Mouse (Mus musculus): ENCODE measurements around the gene Plppr5. TPM values are rescaled to one million over a fixed set of nuclear protein-coding genes. Genes with fewer than 3 reads are reported as not detected.

The Plppr5 gene
- 1.6 and 1.9 TPM in 2 replicates for polyA plus RNA-seq (2015; fragmentation: Nextera tagmentation; extraction: Ambion mirVana)

DNA sequence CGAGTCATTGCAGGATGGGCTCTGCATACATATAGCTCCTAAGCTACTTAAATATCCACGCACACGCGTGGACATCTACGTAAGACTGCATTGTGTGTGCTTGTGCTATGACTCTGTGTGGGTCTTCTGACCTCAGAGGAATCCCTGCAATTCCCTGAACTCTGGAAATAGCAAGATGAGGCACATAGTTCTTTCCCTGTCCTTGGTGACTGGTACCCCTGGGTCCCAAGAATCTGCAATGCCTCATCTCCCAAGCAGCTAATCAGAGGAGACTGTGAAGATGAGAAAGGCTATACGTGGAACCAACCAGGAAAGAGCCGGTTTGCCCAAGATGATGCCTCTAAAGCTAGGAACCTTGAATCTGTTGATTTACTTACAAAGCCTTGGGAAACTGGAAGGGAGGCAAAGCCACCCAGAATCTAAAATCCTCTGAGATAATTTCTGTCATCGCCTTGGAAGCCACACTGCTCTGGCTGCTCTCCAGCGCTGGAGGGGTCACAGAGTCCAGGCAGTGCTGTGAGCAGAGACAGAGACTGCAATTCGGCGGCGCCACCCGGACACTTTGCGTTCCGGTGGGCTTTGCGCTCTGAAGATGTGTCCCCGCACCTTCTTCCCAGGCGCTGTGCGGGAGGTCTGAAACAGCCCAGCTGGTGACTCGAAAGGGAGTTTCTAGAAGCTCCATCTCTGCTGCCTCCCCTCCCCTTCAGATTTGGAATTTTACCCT is at the start of gene Plppr5:
Gene Plppr5 (plus strand): TSS at position 308 of the 724 bp plus-strand sequence.
- H3K36me3 ChIP-seq = no peaks in the 10 kb centered on the region
- no peaks in the 10 kb centered on the region; the same call in 1 of the 2 replicates for H3K4me1 ChIP-seq
- H3K4me3 ChIP-seq (replicated peaks) = peak within 1 kb of the TSS; percentile 54
- H3K27me3 ChIP-seq (replicated peaks) = peaks cover 14% of the 10 kb centered on the region; the same call in 1 of the 2 replicates
- peak within 1 kb of the TSS; percentile 92 for H3K4me2 ChIP-seq
- peak within 1 kb of the TSS; percentile 9; the same call in 1 of the 2 replicates for H3K9ac ChIP-seq
- peak; percentile 23; the same call in 1 of the 2 replicates for ATAC-seq (ENCODE audit: insufficient read depth, low FRiP score, low read depth)
- 25% methylated on average over 20 of the region's 20 CpGs for WGBS
- H3K27ac ChIP-seq = no peak within 1 kb of the TSS
- H3K9me3 ChIP-seq = no peaks in the 10 kb centered on the region

DNA sequence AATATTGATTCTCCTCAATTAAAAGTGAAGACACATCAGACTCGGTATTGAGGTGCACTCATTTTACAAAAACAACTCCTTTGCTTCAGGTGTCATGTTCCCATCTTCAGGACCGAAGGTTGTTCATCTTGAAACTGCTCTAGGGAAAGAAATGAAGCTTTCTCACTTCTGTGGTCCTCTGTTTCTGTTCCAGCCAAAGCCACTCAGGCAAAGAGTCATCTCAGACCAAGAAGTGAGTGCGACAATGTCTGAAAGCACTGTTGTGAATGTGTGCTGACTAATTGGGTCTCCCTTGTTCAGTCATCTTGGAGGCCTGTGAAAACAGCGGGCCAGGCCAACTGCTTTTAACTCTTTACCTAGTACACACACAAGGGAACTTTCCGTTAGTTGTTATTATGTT is 24.7 kb upstream of the Plppr5 start:
- Histone ChIP-seq H3K27ac (no peak overlapping the region), H3K4me2 (no peak overlapping the region), H3K9me3 (no peaks in the 10 kb centered on the region), H3K27me3 (replicated peaks) (no peaks in the 10 kb centered on the region), H3K36me3 (no peaks in the 10 kb centered on the region), H3K9ac (no peak overlapping the region), H3K4me1 (no peaks in the 10 kb centered on the region), H3K4me3 (replicated peaks) (no peak overlapping the region)
- ATAC-seq (ENCODE audit: insufficient read depth, low FRiP score, low read depth) = no peak
- 80% methylated on average over 5 of the region's 5 CpGs for WGBS

DNA sequence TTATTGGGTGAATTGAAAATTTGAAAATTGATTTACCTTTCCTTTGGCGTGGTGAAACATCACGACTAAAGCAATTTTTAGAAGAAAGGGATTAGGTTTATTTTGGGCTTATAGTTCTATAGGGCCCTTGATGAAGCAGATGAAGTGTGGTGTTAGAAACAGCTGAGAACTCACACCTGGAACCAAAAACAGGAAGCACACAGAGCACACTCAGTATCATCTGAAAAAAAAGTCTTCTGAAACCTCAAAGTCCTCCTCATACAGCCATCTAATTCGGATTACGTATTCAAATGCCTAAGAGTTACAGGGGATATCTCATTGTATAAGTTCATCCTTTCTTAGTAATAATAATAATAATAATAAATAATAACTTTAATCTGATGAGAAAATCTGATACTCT is 24.1 kb upstream of the Plppr5 start:
- no peaks in the 10 kb centered on the region for H3K4me1 ChIP-seq
- no peak overlapping the region for H3K4me3 ChIP-seq (replicated peaks)
- 84% methylated on average over 4 of the region's 4 CpGs for WGBS
- H3K9me3 ChIP-seq = no peaks in the 10 kb centered on the region
- no peak overlapping the region for H3K9ac ChIP-seq
- no peak overlapping the region for H3K4me2 ChIP-seq
- H3K27me3 ChIP-seq (replicated peaks) = no peaks in the 10 kb centered on the region
- ATAC-seq (ENCODE audit: insufficient read depth, low FRiP score, low read depth) = no peak
- no peaks in the 10 kb centered on the region for H3K36me3 ChIP-seq
- no peak overlapping the region for H3K27ac ChIP-seq

DNA sequence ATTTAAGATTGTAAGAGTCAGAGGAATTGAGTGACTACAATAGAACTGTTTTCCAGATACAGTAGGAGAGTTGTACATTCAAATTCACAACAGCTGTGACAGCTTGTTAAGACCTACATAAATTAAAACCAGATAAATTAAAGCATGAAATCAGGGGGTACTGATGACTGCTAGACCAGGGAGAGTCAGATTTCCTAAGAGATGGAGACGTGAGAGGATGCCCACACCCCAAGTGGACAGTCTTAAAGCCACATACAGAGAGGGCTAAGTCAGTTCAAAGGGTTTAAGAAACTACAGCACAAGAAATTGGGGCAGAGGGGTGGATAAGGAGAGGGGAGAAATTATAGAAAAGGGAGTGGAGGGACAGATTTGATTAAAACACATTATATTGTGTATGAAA is 17.7 kb upstream of the Plppr5 start:
- H3K4me3 ChIP-seq (replicated peaks) = no peak overlapping the region
- H3K36me3 ChIP-seq = no peaks in the 10 kb centered on the region
- H3K27ac ChIP-seq = no peak overlapping the region
- H3K9me3 ChIP-seq = no peaks in the 10 kb centered on the region
- no peak overlapping the region for H3K9ac ChIP-seq
- ATAC-seq (ENCODE audit: insufficient read depth, low FRiP score, low read depth) = no peak
- H3K4me2 ChIP-seq = no peak overlapping the region
- no peaks in the 10 kb centered on the region for H3K27me3 ChIP-seq (replicated peaks)
- WGBS = 54% methylated on average over 1 of the region's 1 CpGs
- H3K4me1 ChIP-seq = no peaks in the 10 kb centered on the region

DNA sequence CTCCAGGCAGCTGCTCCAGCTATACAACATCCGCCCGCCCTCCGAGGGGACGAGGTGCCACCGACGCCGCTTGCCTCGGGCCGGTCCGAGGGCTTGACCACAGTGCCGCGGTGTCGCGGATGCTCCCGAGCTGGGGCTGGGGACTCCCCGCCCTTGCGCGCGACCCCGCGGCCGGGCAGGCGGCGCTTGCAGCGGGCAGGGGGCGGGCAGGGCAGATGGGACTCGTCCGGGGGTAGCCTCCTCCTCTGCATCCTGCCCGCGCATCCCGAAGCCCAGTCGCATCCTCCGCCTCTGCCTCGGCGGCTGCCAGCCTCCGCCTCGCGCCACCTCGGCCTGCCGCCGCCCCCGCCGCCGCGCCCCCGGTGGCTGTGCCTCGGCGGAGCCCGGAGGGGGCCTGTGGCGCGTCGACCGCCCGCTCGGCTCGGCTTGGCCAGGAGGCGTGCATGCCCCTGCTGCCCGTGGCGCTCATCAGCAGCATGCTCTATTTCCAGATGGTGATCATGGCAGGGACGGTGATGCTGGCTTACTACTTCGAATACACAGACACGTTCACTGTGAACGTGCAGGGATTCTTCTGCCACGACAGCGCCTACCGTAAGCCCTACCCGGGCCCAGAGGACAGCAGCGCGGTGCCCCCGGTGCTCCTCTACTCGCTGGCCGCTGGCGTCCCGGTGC is 754 bp downstream of the Plppr5 start:
- 2% methylated on average over 72 of the region's 74 CpGs for WGBS
- peak overlapping the region; percentile 92 for H3K4me2 ChIP-seq
- H3K27me3 ChIP-seq (replicated peaks) = peaks cover 14% of the 10 kb centered on the region; the same call in 1 of the 2 replicates
- H3K4me3 ChIP-seq (replicated peaks) = peak overlapping the region; percentile 54
- peak overlapping the region; percentile 9; the same call in 1 of the 2 replicates for H3K9ac ChIP-seq
- no peak overlapping the region for H3K27ac ChIP-seq
- no peaks in the 10 kb centered on the region; the same call in 1 of the 2 replicates for H3K4me1 ChIP-seq
- H3K9me3 ChIP-seq = no peaks in the 10 kb centered on the region
- no peaks in the 10 kb centered on the region for H3K36me3 ChIP-seq
- peak; percentile 64 for ATAC-seq (ENCODE audit: insufficient read depth, low FRiP score, low read depth)

DNA sequence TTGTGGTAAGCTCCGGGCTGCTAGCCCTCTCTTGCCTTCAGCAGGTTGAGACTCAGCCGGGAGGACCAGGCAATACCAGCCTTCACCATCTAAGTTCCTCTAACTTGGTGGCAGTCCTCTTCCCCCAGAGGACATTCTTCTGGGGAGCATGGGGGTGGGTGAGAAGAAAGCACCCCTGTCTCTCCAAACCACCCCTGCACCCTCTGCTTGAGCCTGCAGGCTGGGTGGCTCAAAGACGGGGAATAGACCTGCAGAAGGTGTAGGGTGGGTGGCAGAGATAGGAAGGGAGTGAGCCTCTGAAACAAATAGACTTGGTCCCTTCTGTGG is 1.3 kb downstream of the Plppr5 start:
- 21% methylated on average over 3 of the region's 3 CpGs for WGBS
- ATAC-seq (ENCODE audit: insufficient read depth, low FRiP score, low read depth) = peak; percentile 55
- Histone ChIP-seq H3K4me3 (replicated peaks) (peak overlapping the region; percentile 54), H3K9ac (no peak overlapping the region), H3K9me3 (no peaks in the 10 kb centered on the region), H3K4me1 (no peaks in the 10 kb centered on the region; the same call in 1 of the 2 replicates), H3K36me3 (no peaks in the 10 kb centered on the region), H3K27me3 (replicated peaks) (peaks cover 14% of the 10 kb centered on the region; the same call in 1 of the 2 replicates), H3K4me2 (peak overlapping the region; percentile 92), H3K27ac (no peak overlapping the region)

DNA sequence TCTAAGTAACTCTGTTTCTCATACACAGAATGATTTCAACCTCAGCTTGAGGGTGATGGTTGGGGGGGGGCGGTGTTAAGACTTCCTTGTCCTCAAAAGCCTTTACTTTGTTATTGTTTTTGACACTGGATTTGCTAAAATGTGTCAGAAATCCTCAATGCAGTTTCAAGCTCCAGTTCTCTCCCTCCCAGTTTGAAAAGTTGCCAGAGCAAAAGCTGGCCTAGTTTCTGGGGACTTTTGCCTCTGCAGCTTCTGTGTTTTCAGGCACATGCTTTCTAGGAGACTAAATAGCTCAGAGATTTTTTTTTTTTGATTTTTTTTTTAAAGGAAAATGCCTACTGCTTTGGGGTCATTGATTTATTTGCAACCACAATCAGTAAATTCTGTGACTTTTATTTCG is 2.7 kb downstream of the Plppr5 start:
- Histone ChIP-seq H3K9ac (no peak overlapping the region), H3K9me3 (no peaks in the 10 kb centered on the region), H3K4me2 (peak overlapping the region; percentile 5; the same call in 1 of the 2 replicates), H3K36me3 (no peaks in the 10 kb centered on the region), H3K4me3 (replicated peaks) (no peak overlapping the region), H3K27me3 (replicated peaks) (peaks cover 14% of the 10 kb centered on the region; the same call in 1 of the 2 replicates), H3K4me1 (no peaks in the 10 kb centered on the region; the same call in 1 of the 2 replicates), H3K27ac (no peak overlapping the region)
- ATAC-seq (ENCODE audit: insufficient read depth, low FRiP score, low read depth) = no peak
- WGBS = 77% methylated on average over 2 of the region's 2 CpGs

DNA sequence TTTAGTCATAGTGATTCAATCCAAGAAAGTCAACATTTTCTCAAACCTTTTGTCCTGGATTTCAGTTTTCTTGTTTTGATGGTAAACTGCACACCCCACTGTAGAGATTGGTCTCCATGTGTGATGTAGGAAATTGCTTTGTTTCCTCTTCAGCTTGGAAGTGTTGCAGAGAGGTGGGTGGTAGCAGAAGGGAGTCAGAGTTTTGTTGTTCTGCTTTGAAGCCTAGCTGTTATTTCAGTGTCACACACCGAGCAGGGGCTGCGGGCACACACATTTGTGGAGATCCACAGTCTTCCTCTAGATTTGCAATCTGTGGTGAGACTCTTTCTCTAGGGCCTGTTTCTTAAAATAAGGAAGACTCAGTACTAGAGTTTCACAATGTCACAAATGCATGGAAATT is 8.0 kb downstream of the Plppr5 start:
- H3K27ac ChIP-seq = no peak overlapping the region
- H3K36me3 ChIP-seq = no peaks in the 10 kb centered on the region
- WGBS = 90% methylated on average over 2 of the region's 2 CpGs
- no peaks in the 10 kb centered on the region for H3K4me1 ChIP-seq
- no peaks in the 10 kb centered on the region for H3K27me3 ChIP-seq (replicated peaks)
- H3K4me3 ChIP-seq (replicated peaks) = no peak overlapping the region
- no peak overlapping the region for H3K4me2 ChIP-seq
- no peak for ATAC-seq (ENCODE audit: insufficient read depth, low FRiP score, low read depth)
- H3K9me3 ChIP-seq = no peaks in the 10 kb centered on the region
- H3K9ac ChIP-seq = no peak overlapping the region

DNA sequence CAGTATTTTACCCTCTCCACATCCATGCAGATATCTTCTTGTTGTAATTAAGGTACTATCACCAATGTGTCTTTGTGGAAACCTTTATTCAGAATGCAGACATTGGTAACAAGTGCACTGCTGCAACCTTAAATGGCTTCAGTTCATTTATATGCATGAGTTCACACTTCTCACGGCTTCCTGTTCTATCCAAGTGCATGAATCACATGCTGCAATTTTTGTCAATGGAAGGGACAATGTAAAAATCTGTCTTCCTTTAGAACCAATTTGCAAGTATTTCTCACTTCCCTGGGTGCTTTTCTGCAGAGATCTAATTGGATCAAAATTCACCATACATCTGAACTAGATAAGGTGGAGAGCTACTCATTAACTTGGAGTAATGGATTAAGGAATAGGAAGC is 27.8 kb downstream of the Plppr5 start:
- no peaks in the 10 kb centered on the region for H3K36me3 ChIP-seq
- no peaks in the 10 kb centered on the region for H3K27me3 ChIP-seq (replicated peaks)
- no peak overlapping the region for H3K9ac ChIP-seq
- no peaks in the 10 kb centered on the region for H3K9me3 ChIP-seq
- no peak for ATAC-seq (ENCODE audit: insufficient read depth, low FRiP score, low read depth)
- 73% methylated on average over 1 of the region's 1 CpGs for WGBS
- no peak overlapping the region for H3K4me3 ChIP-seq (replicated peaks)
- no peak overlapping the region for H3K27ac ChIP-seq
- no peak overlapping the region for H3K4me2 ChIP-seq
- H3K4me1 ChIP-seq = no peaks in the 10 kb centered on the region

DNA sequence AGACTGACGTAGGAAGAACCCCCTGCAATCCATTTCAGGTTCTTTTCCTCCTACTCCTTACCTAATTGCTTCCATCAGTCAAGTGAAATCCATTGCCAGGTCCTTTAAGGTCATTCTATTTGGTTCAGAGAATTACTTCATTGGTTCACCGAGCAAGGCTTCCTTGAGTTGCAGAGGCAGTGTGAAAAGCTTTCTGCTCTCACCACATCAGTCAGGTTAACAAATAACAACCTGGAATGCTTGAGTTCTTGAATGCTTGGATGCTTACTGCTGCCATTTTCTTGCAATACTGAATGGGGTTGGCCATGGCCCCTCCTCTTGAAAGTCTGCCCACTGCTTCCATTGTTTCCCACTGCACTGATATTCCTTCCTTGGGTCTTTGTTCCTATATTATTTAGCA is 28.8 kb downstream of the Plppr5 start:
- 65% methylated on average over 2 of the region's 2 CpGs for WGBS
- no peak for ATAC-seq (ENCODE audit: insufficient read depth, low FRiP score, low read depth)

DNA sequence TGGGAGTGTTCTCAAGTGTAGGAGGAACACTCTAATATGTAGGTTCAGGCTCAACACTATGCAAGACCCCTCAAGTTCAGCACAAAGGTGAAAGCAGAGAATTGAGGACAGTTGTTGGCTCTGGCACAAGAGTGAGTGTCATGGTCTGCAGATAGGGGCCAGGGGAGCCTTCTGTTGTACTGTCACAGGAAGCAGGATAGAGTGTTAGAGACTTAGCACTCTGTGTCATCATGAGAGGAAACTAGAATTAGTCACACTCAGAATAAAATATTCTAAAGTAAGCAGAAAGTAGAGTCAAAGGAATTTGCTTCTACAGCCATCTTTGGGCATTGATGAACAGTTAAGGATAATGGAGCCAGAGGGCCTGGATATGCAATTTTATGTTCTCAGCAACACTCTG is 31.7 kb downstream of the Plppr5 start:
- no peaks in the 10 kb centered on the region for H3K4me1 ChIP-seq
- no peak overlapping the region for H3K9ac ChIP-seq
- H3K36me3 ChIP-seq = no peaks in the 10 kb centered on the region
- H3K27ac ChIP-seq = peak overlapping the region; percentile 31; the same call in 1 of the 2 replicates
- H3K27me3 ChIP-seq (replicated peaks) = no peaks in the 10 kb centered on the region
- H3K9me3 ChIP-seq = no peaks in the 10 kb centered on the region
- no peak overlapping the region for H3K4me3 ChIP-seq (replicated peaks)
- no peak overlapping the region for H3K4me2 ChIP-seq
- no peak for ATAC-seq (ENCODE audit: insufficient read depth, low FRiP score, low read depth)

More for the DNA sequence above, 28.8 kb downstream of the Plppr5 start:
- H3K4me1 ChIP-seq = no peaks in the 10 kb centered on the region
- no peak overlapping the region for H3K27ac ChIP-seq
- no peak overlapping the region for H3K4me3 ChIP-seq (replicated peaks)
- no peaks in the 10 kb centered on the region for H3K36me3 ChIP-seq
- no peaks in the 10 kb centered on the region for H3K9me3 ChIP-seq
- H3K9ac ChIP-seq = no peak overlapping the region
- H3K27me3 ChIP-seq (replicated peaks) = no peaks in the 10 kb centered on the region
- no peak overlapping the region for H3K4me2 ChIP-seq

DNA sequence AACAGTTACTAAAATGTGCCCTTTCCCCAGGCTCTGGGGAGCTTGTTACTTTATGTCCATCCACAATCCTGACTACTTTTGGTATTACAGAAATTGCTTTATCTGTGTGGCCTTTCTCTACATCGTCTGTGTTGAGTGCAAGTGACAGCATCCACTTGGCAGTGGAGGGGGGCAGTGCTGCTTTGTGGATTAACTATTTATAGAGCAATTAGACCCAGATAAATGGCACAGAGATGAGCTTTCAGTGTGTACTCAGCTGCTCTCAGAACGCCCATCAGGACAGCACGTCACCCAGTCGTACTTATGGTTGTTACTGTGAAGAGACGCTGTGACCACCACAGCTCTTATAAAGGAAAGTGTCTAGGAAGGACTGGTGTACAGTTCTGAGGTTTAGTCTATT is 36.8 kb downstream of the Plppr5 start:
- no peak for ATAC-seq (ENCODE audit: insufficient read depth, low FRiP score, low read depth)
- 69% methylated on average over 5 of the region's 5 CpGs for WGBS
- no peaks in the 10 kb centered on the region for H3K36me3 ChIP-seq
- no peak overlapping the region for H3K4me2 ChIP-seq
- H3K9me3 ChIP-seq = no peaks in the 10 kb centered on the region
- H3K27ac ChIP-seq = no peak overlapping the region
- no peak overlapping the region for H3K4me3 ChIP-seq (replicated peaks)
- no peaks in the 10 kb centered on the region for H3K27me3 ChIP-seq (replicated peaks)
- H3K4me1 ChIP-seq = no peaks in the 10 kb centered on the region
- H3K9ac ChIP-seq = no peak overlapping the region
